Comparison of ENCODE assay signal across 8 mouse cellular contexts in the genomic region with DNA sequence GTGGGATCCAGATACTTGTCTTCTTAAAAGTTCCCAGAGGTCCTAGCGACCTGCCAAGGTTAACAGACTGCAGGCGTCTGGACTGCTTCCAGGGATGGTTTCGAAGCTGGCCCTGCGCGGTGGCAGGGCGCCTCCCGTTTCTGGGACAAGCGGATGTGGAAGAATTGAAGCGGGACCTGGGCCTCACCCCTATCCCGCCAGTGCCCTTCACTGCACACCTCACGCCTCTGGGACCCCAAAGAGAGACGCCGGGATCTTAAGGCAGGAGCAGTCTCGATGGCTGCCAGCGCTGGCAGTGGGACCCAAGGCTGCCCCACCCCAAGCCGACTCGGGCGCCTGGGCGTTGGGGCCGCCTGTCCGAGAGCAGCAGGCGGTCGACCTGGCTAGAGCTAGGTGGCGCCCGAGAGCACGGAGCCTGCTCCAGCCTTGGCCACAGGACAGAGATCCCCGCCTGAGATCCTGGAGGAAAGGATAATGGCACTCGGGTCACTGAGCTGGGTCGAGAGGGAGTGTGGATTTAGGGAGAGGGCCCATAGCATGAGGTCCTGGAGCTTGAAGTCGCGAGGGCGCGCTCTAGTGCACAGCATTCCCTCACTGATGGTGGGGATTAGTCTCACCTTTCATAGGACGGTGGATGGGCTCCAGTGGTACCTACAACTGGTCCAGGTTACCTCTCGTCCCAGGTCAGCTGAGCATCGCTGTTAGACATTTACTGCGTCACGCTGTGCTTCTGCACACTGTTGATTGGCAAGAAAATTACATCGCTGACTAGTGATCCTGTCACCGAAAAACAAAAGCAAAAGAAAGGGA. TPM values are rescaled to one million over a fixed set of nuclear protein-coding genes. Genes with fewer than 3 reads are reported as not detected.
DNase-seq lines count a peak whose midpoint lies in the region; ATAC-seq and TF ChIP-seq lines count a peak whose summit lies in the region.

No protein-coding gene starts in this region.

- peak; percentile 86 for TF ChIP-seq CTCF in left cerebral cortex, adult 2 months (IDR thresholded peaks at IDR 0.05)

- 8% methylated on average over 40 of the region's 40 CpGs for WGBS in hindbrain, embryonic 16.5 days

- no peaks in the 10 kb centered on the region for H3K27me3 ChIP-seq in hindbrain, embryonic 16.5 days (replicated peaks; ENCODE audit: control insufficient read depth, insufficient read depth, low read length)

- peaks cover 13% of the 10 kb centered on the region for H3K4me1 ChIP-seq in hindbrain, embryonic 16.5 days (ENCODE audit: control insufficient read depth, insufficient read depth, low read depth, low read length)

- peak; percentile 71 for DNase-seq in WW6 (ENCODE audit: low read depth, low spot score)
- peak; percentile 86 for DNase-seq in cerebellum, postnatal 36 days
- peak; percentile 65 to 77 for DNase-seq in gastrocnemius, adult 8-10 months (ENCODE audit: low spot score in 2 of 2)
- DNase-seq in left cerebral cortex, adult 2 months (ENCODE audit: extremely low spot score in 1 of 2, low spot score in 2 of 2), result peak; percentile 67 to 82
- peak; percentile 71 to 80 for DNase-seq in right cerebral cortex, postnatal 10 days (ENCODE audit: low spot score in 2 of 2)
- DNase-seq in urinary bladder, postnatal 25 days (ENCODE audit: low spot score), result peak; percentile 86

- no peaks in the 10 kb centered on the region for H3K36me3 ChIP-seq in hindbrain, embryonic 16.5 days (ENCODE audit: control insufficient read depth, insufficient read depth, low read length)

- ATAC-seq in hindbrain, embryonic 16.5 days, result peak; percentile 86
- peak; percentile 97 for ATAC-seq in megakaryocyte progenitor cell, adult 5-6 weeks (replicated peaks; ENCODE audit: poor library complexity)

- no peak overlapping the region for H3K27ac ChIP-seq in hindbrain, embryonic 16.5 days (ENCODE audit: low read depth, low read length)
- no peak overlapping the region for H3K27ac ChIP-seq in left cerebral cortex, adult 2 months

- intact Hi-C loops in left cerebral cortex, adult 2 months (cut with DNase I), result loop anchor here (5.0 kb wide), 2 partner anchors 56 to 191 kb away; partner anchors contain the start of genes Crebbp and Trap1

- peak overlapping the region; percentile 71 for H3K4me2 ChIP-seq in hindbrain, embryonic 16.5 days (ENCODE audit: low read length)

- peak overlapping the region; percentile 58 for H3K9ac ChIP-seq in hindbrain, embryonic 16.5 days (ENCODE audit: low read depth, low read length)

- H3K4me3 ChIP-seq in hindbrain, embryonic 16.5 days (ENCODE audit: low read length), result peak overlapping the region; percentile 42
- peak overlapping the region; percentile 37 for H3K4me3 ChIP-seq in left cerebral cortex, adult 2 months

- no peaks in the 10 kb centered on the region for H3K9me3 ChIP-seq in hindbrain, embryonic 16.5 days (ENCODE audit: control insufficient read depth, low read length)

RNA-seq across cellular contexts. Expression of gene Crebbp, which starts 54.3 kb away (rescaled TPM):
- 10 to 100 TPM; 36.3 to 38.3 (median 37.0) TPM for total RNA-seq in gastrocnemius, adult 8-10 months (2022)
- polyA plus RNA-seq in hindbrain, embryonic 16.5 days (2015; fragmentation: Nextera tagmentation; extraction: Ambion mirVana), result 30.7 and 32.1 TPM in 2 replicates
- 10 to 100 TPM; 91.5 to 92.3 TPM for total RNA-seq in left cerebral cortex, adult 2 months (2021)
- total RNA-seq in megakaryocyte progenitor cell, adult 5-6 weeks (2015), result 43.2 and 45.4 TPM in 2 replicates
- total RNA-seq in megakaryocyte progenitor cell, adult 5-6 weeks (2017), result 11.5 and 25.0 TPM in 2 replicates
